Mouse (Mus musculus): Measurements from ENCODE around the gene Pdcl2. TPM values are rescaled to one million over a fixed set of nuclear protein-coding genes. Genes with fewer than 3 reads are reported as not detected.
A peak's percentile ranks its signal among the peaks of the same experiment; 100 is the strongest.

Gene Pdcl2
- polyA plus RNA-seq, 1 experiment from 2014 or later, result not detected

- no peaks in the 10 kb centered on the region for H3K36me3 ChIP-seq (ENCODE audit: insufficient read depth, low read length)
- no peak overlapping the region for H3K27ac ChIP-seq
- no peak overlapping the region for H3K4me3 ChIP-seq (replicated peaks; ENCODE audit: low read depth, low read length)
- TF ChIP-seq CTCF (IDR thresholded peaks at IDR 0.05; ENCODE audit: low read depth), result peak; percentile 46
- WGBS, result 65% methylated on average over 1 of the region's 1 CpGs
- no peak overlapping the region for H3K9ac ChIP-seq (ENCODE audit: low read depth, low read length)
- peaks cover 15% of the 10 kb centered on the region for H3K4me1 ChIP-seq (replicated peaks; ENCODE audit: insufficient read depth, low read length)
- H3K4me2 ChIP-seq (ENCODE audit: low read length), result no peak overlapping the region
- H3K27me3 ChIP-seq (ENCODE audit: insufficient read depth, low read length), result 0 out of 2 replicates have a peak, but pooled peaks cover 14% of the 10 kb centered on the region
- ATAC-seq (replicated peaks; ENCODE audit: low FRiP score, low read depth) (no peak), DNase-seq (ENCODE audit: low spot score) (peak; percentile 14)
- H3K9me3 ChIP-seq (replicated peaks; ENCODE audit: low read length), result no peaks in the 10 kb centered on the region
These were observed 29.1 kb upstream of the Pdcl2 start for GRCm38 (mm10) chr5:76360057-76360456.

- Histone ChIP-seq H3K36me3 (ENCODE audit: insufficient read depth, low read length) (no peaks in the 10 kb centered on the region), H3K4me1 (replicated peaks; ENCODE audit: insufficient read depth, low read length) (no peaks in the 10 kb centered on the region), H3K9ac (ENCODE audit: low read depth, low read length) (no peak overlapping the region), H3K27me3 (ENCODE audit: insufficient read depth, low read length) (no peaks in the 10 kb centered on the region), H3K4me3 (replicated peaks; ENCODE audit: low read depth, low read length) (no peak overlapping the region), H3K27ac (no peak overlapping the region), H3K9me3 (replicated peaks; ENCODE audit: low read length) (no peaks in the 10 kb centered on the region), H3K4me2 (ENCODE audit: low read length) (no peak overlapping the region)
- DNase-seq (ENCODE audit: low spot score) (no peak), ATAC-seq (replicated peaks; ENCODE audit: low FRiP score, low read depth) (no peak)
- WGBS, result 42% methylated on average over 7 of the region's 7 CpGs
- TF ChIP-seq CTCF (IDR thresholded peaks at IDR 0.05; ENCODE audit: low read depth), result no peak
These were observed 21.1 kb upstream of the Pdcl2 start for GRCm38 (mm10) chr5:76351953-76352611.

GRCm38 (mm10) chr5:76351537-76351936, 20.6 kb upstream of the Pdcl2 start:
- no peak for DNase-seq (ENCODE audit: low spot score)
- 79% methylated on average over 5 of the region's 5 CpGs for WGBS
- TF ChIP-seq CTCF (IDR thresholded peaks at IDR 0.05; ENCODE audit: low read depth), result no peak
- Histone ChIP-seq H3K4me3 (replicated peaks; ENCODE audit: low read depth, low read length) (no peak overlapping the region), H3K9ac (ENCODE audit: low read depth, low read length) (no peak overlapping the region), H3K36me3 (ENCODE audit: insufficient read depth, low read length) (no peaks in the 10 kb centered on the region), H3K27me3 (ENCODE audit: insufficient read depth, low read length) (no peaks in the 10 kb centered on the region), H3K4me1 (replicated peaks; ENCODE audit: insufficient read depth, low read length) (no peaks in the 10 kb centered on the region), H3K27ac (no peak overlapping the region), H3K4me2 (ENCODE audit: low read length) (no peak overlapping the region), H3K9me3 (replicated peaks; ENCODE audit: low read length) (no peaks in the 10 kb centered on the region)
- no peak for ATAC-seq (replicated peaks; ENCODE audit: low FRiP score, low read depth)

DNA sequence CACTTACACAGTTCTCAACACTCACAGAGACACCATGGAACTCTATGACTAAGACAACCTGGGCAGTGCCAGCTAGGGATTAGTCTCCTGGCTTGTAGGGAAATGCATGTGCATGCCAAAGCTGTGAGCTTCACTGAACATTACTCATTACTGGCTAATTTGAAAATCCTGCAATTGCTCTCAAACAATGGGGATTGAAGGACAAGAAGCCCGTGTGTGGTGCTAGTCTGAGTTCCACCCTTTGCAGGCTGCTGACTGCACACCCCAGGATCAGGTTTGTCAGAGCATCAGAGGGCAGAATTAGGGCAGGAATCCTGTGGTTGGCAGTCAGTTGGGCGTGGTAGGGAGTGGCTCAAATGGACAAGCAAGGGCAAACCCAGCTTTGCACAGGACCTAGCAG, 15.2 kb upstream of the Pdcl2 start:
- no peak overlapping the region for H3K4me3 ChIP-seq (replicated peaks; ENCODE audit: low read depth, low read length)
- 47% methylated on average over 2 of the region's 2 CpGs for WGBS
- no peak for ATAC-seq (replicated peaks; ENCODE audit: low FRiP score, low read depth)
- no peak overlapping the region for H3K4me2 ChIP-seq (ENCODE audit: low read length)
- H3K27me3 ChIP-seq (ENCODE audit: insufficient read depth, low read length), result no peaks in the 10 kb centered on the region
- DNase-seq (ENCODE audit: low spot score), result no peak
- H3K36me3 ChIP-seq (ENCODE audit: insufficient read depth, low read length), result no peaks in the 10 kb centered on the region
- H3K9me3 ChIP-seq (replicated peaks; ENCODE audit: low read length), result no peaks in the 10 kb centered on the region
- TF ChIP-seq CTCF (IDR thresholded peaks at IDR 0.05; ENCODE audit: low read depth), result no peak
- no peaks in the 10 kb centered on the region for H3K4me1 ChIP-seq (replicated peaks; ENCODE audit: insufficient read depth, low read length)
- no peak overlapping the region for H3K27ac ChIP-seq
- no peak overlapping the region for H3K9ac ChIP-seq (ENCODE audit: low read depth, low read length)

GRCm38 (mm10) chr5:76340931-76341330, 10.0 kb upstream of the Pdcl2 start:
- no peak overlapping the region for H3K4me3 ChIP-seq (replicated peaks; ENCODE audit: low read depth, low read length)
- no peak overlapping the region for H3K9ac ChIP-seq (ENCODE audit: low read depth, low read length)
- ATAC-seq (replicated peaks; ENCODE audit: low FRiP score, low read depth), result no peak
- 32% methylated on average over 2 of the region's 2 CpGs for WGBS
- no peaks in the 10 kb centered on the region for H3K36me3 ChIP-seq (ENCODE audit: insufficient read depth, low read length)
- DNase-seq (ENCODE audit: low spot score), result no peak
- H3K27ac ChIP-seq, result no peak overlapping the region
- H3K4me2 ChIP-seq (ENCODE audit: low read length), result no peak overlapping the region
- TF ChIP-seq CTCF (IDR thresholded peaks at IDR 0.05; ENCODE audit: low read depth), result no peak
- H3K9me3 ChIP-seq (replicated peaks; ENCODE audit: low read length), result no peaks in the 10 kb centered on the region
- no peaks in the 10 kb centered on the region for H3K27me3 ChIP-seq (ENCODE audit: insufficient read depth, low read length)
- H3K4me1 ChIP-seq (replicated peaks; ENCODE audit: insufficient read depth, low read length), result no peaks in the 10 kb centered on the region

DNA sequence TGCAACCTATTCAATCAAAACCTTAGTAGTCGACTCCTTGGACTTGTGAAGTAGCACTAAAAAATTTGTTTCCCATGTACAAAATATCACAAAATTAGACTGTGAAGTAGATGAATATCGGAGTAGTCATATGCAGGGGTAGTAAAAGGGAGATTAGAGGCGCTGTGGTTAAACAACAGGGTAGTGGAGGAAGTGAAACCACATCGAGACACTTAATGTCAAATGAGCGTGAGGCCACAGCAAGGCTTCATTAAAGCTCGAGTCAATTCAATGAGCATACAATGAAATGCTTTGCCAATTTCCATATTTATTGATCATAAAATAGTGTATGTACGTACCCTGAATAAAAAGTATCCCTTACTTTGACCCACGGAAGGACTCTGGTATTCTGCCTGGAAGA, 6.1 kb upstream of the Pdcl2 start:
- 86% methylated on average over 8 of the region's 8 CpGs for WGBS

DNA sequence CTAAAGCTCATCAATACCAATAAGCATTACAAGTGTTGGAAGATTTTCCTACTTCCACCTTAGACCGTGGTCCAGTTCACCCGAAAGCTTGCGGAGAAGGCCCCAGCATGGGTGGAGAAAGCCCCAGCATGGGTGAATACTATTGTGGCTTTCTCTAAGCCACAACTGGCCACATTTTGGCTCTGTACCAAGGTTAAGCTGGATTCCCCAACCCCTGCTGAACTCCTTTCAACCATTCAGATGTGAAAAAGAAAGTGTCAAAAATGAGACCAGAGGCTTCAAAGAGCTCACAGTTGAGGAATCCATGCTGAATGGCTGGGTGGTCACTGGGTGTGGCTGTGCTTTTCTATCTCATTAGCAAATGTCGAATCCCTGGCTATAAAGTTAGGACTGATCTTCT, 2.9 kb upstream of the Pdcl2 start:
- Histone ChIP-seq H3K4me1 (replicated peaks; ENCODE audit: insufficient read depth, low read length) (no peaks in the 10 kb centered on the region), H3K4me2 (ENCODE audit: low read length) (no peak overlapping the region), H3K27me3 (ENCODE audit: insufficient read depth, low read length) (no peaks in the 10 kb centered on the region), H3K9ac (ENCODE audit: low read depth, low read length) (no peak overlapping the region), H3K4me3 (replicated peaks; ENCODE audit: low read depth, low read length) (no peak overlapping the region), H3K9me3 (replicated peaks; ENCODE audit: low read length) (no peaks in the 10 kb centered on the region), H3K36me3 (ENCODE audit: insufficient read depth, low read length) (no peaks in the 10 kb centered on the region), H3K27ac (no peak overlapping the region)
- DNase-seq (ENCODE audit: low spot score) (no peak), ATAC-seq (replicated peaks; ENCODE audit: low FRiP score, low read depth) (no peak)
- WGBS, result 83% methylated on average over 4 of the region's 4 CpGs
- no peak for TF ChIP-seq CTCF (IDR thresholded peaks at IDR 0.05; ENCODE audit: low read depth)

More for the DNA sequence above, 6.1 kb upstream of the Pdcl2 start:
- H3K4me3 ChIP-seq (replicated peaks; ENCODE audit: low read depth, low read length), result no peak overlapping the region
- H3K27ac ChIP-seq, result no peak overlapping the region
- TF ChIP-seq CTCF (IDR thresholded peaks at IDR 0.05; ENCODE audit: low read depth), result no peak
- H3K9me3 ChIP-seq (replicated peaks; ENCODE audit: low read length), result no peaks in the 10 kb centered on the region
- ATAC-seq (replicated peaks; ENCODE audit: low FRiP score, low read depth) (no peak), DNase-seq (ENCODE audit: low spot score) (no peak)
- no peaks in the 10 kb centered on the region for H3K4me1 ChIP-seq (replicated peaks; ENCODE audit: insufficient read depth, low read length)
- H3K9ac ChIP-seq (ENCODE audit: low read depth, low read length), result no peak overlapping the region
- no peaks in the 10 kb centered on the region for H3K27me3 ChIP-seq (ENCODE audit: insufficient read depth, low read length)
- H3K36me3 ChIP-seq (ENCODE audit: insufficient read depth, low read length), result no peaks in the 10 kb centered on the region
- no peak overlapping the region for H3K4me2 ChIP-seq (ENCODE audit: low read length)
